9 mouse cellular contexts compared by ENCODE assay signal in the genomic region with DNA sequence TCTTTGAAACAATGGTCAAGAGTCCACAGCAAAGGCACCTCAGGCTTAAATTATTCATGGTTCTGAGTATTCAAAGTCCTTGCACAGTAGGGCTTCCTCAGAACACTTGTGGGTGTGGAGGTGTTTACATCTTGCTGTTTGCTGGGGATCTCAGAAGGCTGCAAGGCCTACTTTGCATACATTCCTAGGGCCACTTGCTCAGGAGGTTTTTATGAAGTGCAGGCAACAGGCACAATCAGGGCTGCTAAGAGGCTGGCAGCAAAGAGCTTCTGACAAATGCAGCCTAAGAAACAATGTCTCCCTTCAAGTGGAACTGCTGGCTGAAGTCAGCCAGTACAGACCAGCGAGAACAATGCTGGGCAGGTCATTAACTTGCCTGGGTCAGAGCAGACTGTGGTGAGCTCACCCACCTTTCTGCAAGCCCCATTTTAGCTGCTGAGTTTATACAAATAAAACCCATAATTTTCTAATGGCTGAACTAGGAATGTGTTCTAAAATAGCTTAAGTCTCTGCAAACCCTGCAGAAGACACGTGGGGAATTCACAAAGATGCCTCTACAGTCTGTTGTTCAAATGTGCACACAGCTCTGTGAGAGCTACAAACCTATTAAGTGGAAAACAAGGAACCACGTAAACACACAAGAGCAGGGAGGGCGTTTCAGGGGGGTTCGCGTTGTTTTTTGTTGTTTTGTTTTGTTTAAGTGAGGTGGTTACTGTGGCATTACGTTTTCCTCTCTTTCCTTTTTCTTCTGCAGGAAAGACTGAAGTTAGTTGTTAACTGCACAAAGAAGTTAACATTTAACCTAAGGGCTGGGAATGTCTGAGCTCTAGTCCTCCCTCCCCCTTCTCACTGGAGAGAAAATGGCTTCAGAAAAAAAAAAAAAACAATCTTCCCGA.
DNase-seq lines count a peak whose midpoint lies in the region; ATAC-seq and TF ChIP-seq lines count a peak whose summit lies in the region.
"Had no signal": no experiment of that assay in that cellular context is flagged by ENCODE, and none has a peak within 500 bp of the region (broad histone marks: within the 10 kb centered on the region; RNA-seq: fewer than 3 reads in every experiment).

No protein-coding gene starts in this region.

- peak; percentile 57; the same call in 1 of the 2 replicates for ATAC-seq in hindbrain, embryonic 14.5 days (ENCODE audit: low FRiP score)

- no peak overlapping the region for H3K9ac ChIP-seq in hindbrain, embryonic 14.5 days

- no peak overlapping the region for H3K4me3 ChIP-seq in hindbrain, embryonic 14.5 days (replicated peaks; ENCODE audit: low read length)
- no peak overlapping the region for H3K4me3 ChIP-seq in limb, embryonic 10.5 days
- H3K4me3 ChIP-seq in thymus, adult 2 months (ENCODE audit: control insufficient read depth, insufficient read depth, low read length): no peak overlapping the region

- no peak overlapping the region; the same call in 1 of the 2 replicates for H3K27ac ChIP-seq in hindbrain, embryonic 14.5 days
- H3K27ac ChIP-seq in limb, embryonic 10.5 days: peak overlapping the region; percentile 79
- H3K27ac ChIP-seq in thymus, adult 2 months (ENCODE audit: control insufficient read depth, insufficient read depth, low read length): no peak overlapping the region

- peak; percentile 64 for DNase-seq in Muller cell, postnatal 12 days (ENCODE audit: inconsistent ontology term)
- DNase-seq in brain, adult 2 months (ENCODE audit: low read depth, low spot score): peak; percentile 24
- DNase-seq in hindbrain, embryonic 14.5 days (ENCODE audit: low spot score): peak; percentile 37
- no peak for DNase-seq in limb, embryonic 10.5 days (ENCODE audit: low spot score)
- DNase-seq in adrenal gland, postnatal 36 days: no peak
- DNase-seq in cerebellum, adult 11-12 months: no peak
- DNase-seq in gastrocnemius, postnatal 10 days: no peak
- DNase-seq in thymus, adult 2 months: no peak
- DNase-seq: thymus, postnatal 25 days had no signal

- H3K27me3 ChIP-seq in hindbrain, embryonic 14.5 days (ENCODE audit: control insufficient read depth, insufficient read depth, low read length): no peaks in the 10 kb centered on the region
- no peaks in the 10 kb centered on the region; the same call in 1 of the 2 replicates for H3K27me3 ChIP-seq in limb, embryonic 10.5 days (ENCODE audit: low read depth, poor library complexity, severe bottlenecking)
- H3K27me3 ChIP-seq in thymus, adult 2 months (ENCODE audit: control insufficient read depth, insufficient read depth, low read length): no peaks in the 10 kb centered on the region

- TF ChIP-seq POLR2A in thymus, adult 2 months (IDR thresholded peaks at IDR 0.05; ENCODE audit: control insufficient read depth, extremely low read depth, insufficient read depth, low read length, poor library complexity): no peak

- no peaks in the 10 kb centered on the region for H3K9me3 ChIP-seq in hindbrain, embryonic 14.5 days (ENCODE audit: control insufficient read depth, low read length)
- H3K9me3 ChIP-seq in limb, embryonic 10.5 days (replicated peaks): no peaks in the 10 kb centered on the region

- peaks cover 5% of the 10 kb centered on the region; the same call in 1 of the 2 replicates for H3K4me1 ChIP-seq in hindbrain, embryonic 14.5 days (replicated peaks; ENCODE audit: control insufficient read depth, insufficient read depth, low read length)
- H3K4me1 ChIP-seq in limb, embryonic 10.5 days: peaks cover 55% of the 10 kb centered on the region
- H3K4me1 ChIP-seq in thymus, adult 2 months (replicated peaks; ENCODE audit: control insufficient read depth, insufficient read depth, low read length): no peaks in the 10 kb centered on the region

- no peaks in the 10 kb centered on the region for H3K36me3 ChIP-seq in hindbrain, embryonic 14.5 days (replicated peaks; ENCODE audit: control insufficient read depth, insufficient read depth)
- no peaks in the 10 kb centered on the region for H3K36me3 ChIP-seq in limb, embryonic 10.5 days
- H3K36me3 ChIP-seq in thymus, adult 2 months (ENCODE audit: control insufficient read depth, insufficient read depth, low read length): no peaks in the 10 kb centered on the region

- no peak for TF ChIP-seq CTCF in thymus, adult 2 months (IDR thresholded peaks at IDR 0.05; ENCODE audit: borderline replicate concordance, control insufficient read depth, extremely low read depth, insufficient read depth, low read length, poor library complexity)

- 14% methylated on average over 8 of the region's 8 CpGs for WGBS in hindbrain, embryonic 14.5 days
- WGBS in limb, embryonic 10.5 days: 48% methylated on average over 8 of the region's 8 CpGs
- 87% methylated on average over 8 of the region's 8 CpGs for WGBS in thymus, adult 2 months

- H3K4me2 ChIP-seq in hindbrain, embryonic 14.5 days (replicated peaks): no peak overlapping the region

Comparison
In these comparisons a context has a peak if more than half of its experiments do, and no peak if none do; other contexts are left out.
1. DNase-seq: peak in Muller cell, postnatal 12 days (single experiment), brain, adult 2 months (single experiment) and hindbrain, embryonic 14.5 days (single experiment); none in limb, embryonic 10.5 days (single experiment), adrenal gland, postnatal 36 days (0 of 2), cerebellum, adult 11-12 months (single experiment), gastrocnemius, postnatal 10 days (single experiment) and thymus, adult 2 months (single experiment).